In the genomic region with DNA sequence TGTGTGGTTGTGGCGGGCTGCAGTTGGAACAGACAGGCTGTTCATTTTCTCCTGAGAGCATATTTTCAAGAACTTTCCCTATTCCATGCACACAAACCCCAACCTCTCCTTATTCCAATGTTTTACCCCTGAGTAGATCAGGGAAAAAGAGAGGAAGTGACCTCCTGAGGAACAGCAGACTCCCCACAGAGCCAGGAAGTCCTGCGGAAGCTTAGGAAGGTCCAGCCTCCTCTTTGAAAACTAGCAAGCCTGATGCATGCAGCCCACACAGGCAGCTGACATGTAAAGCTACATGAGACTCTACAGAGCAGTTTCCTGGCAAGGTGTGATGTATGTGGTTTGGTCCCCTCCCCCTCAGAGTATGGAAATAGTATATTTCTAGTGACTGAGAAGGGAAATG, we compare ENCODE assay signal across 24 mouse cellular contexts.
A peak's percentile ranks its signal among the peaks of the same experiment; 100 is the strongest.
DNase-seq lines count a peak whose midpoint lies in the region; ATAC-seq and TF ChIP-seq lines count a peak whose summit lies in the region.
"Had no signal": no experiment of that assay in that cellular context is flagged by ENCODE, and none has a peak within 500 bp of the region (broad histone marks: within the 10 kb centered on the region; RNA-seq: fewer than 3 reads in every experiment).

No protein-coding gene starts in this region.

- intact Hi-C loops in heart, adult 2 months (cut with DNase I): no loop called here

- no peaks in the 10 kb centered on the region for H3K27me3 ChIP-seq in heart, adult 2 months (ENCODE audit: control insufficient read depth, insufficient read depth, low read length)
- no peaks in the 10 kb centered on the region for H3K27me3 ChIP-seq in kidney, embryonic 16.5 days (ENCODE audit: insufficient read depth, low read length)
- H3K27me3 ChIP-seq: embryonic facial prominence, embryonic 12.5 days; forebrain, embryonic 12.5 days; forebrain, embryonic 15.5 days; hindbrain, embryonic 12.5 days; intestine, embryonic 15.5 days had no signal

- TF ChIP-seq POLR2A in heart, adult 2 months (IDR thresholded peaks at IDR 0.05; ENCODE audit: insufficient read depth, low read depth, low read length): no peak

- 50% methylated on average over 2 of the region's 2 CpGs for whole genome bisulfite sequencing in heart, adult 2 months
- WGBS in kidney, embryonic 16.5 days: 73% methylated on average over 2 of the region's 2 CpGs

- H3K36me3 ChIP-seq in heart, adult 2 months (ENCODE audit: control insufficient read depth, insufficient read depth, low read length): no peaks in the 10 kb centered on the region
- H3K36me3 ChIP-seq in kidney, embryonic 16.5 days (ENCODE audit: insufficient read depth, low read length): no peaks in the 10 kb centered on the region
- H3K36me3 ChIP-seq: embryonic facial prominence, embryonic 12.5 days; forebrain, embryonic 12.5 days; forebrain, embryonic 15.5 days; hindbrain, embryonic 12.5 days; intestine, embryonic 15.5 days had no signal

- H3K4me3 ChIP-seq in heart, adult 2 months: no peak overlapping the region
- no peak overlapping the region for H3K4me3 ChIP-seq in kidney, embryonic 16.5 days (ENCODE audit: low read length)
- H3K4me3 ChIP-seq in brown adipose tissue, adult 24 weeks (ENCODE audit: insufficient read depth, low read depth, low read length): no peak overlapping the region
- H3K4me3 ChIP-seq: embryonic facial prominence, embryonic 12.5 days; erythroblast, embryonic 14.5 days; forebrain, embryonic 12.5 days; forebrain, embryonic 15.5 days; hindbrain, embryonic 12.5 days; intestine, embryonic 15.5 days had no signal

- TF ChIP-seq CTCF in heart, adult 2 months (IDR thresholded peaks at IDR 0.05): no peak

- peak overlapping the region; percentile 20 for H3K27ac ChIP-seq in heart, adult 2 months
- H3K27ac ChIP-seq in kidney, embryonic 16.5 days (ENCODE audit: low read length): no peak overlapping the region
- H3K27ac ChIP-seq in brown adipose tissue, adult 24 weeks (replicated peaks; ENCODE audit: low read depth, low read length): 0 out of 2 replicates have a peak overlapping the region, but pooled peaks have one; percentile 1
- H3K27ac ChIP-seq: embryonic facial prominence, embryonic 12.5 days; forebrain, embryonic 12.5 days; forebrain, embryonic 15.5 days; hindbrain, embryonic 12.5 days; intestine, embryonic 15.5 days had no signal

- H3K9ac ChIP-seq in heart, adult 2 months (ENCODE audit: low read depth, low read length): no peak overlapping the region
- H3K9ac ChIP-seq in kidney, embryonic 16.5 days (replicated peaks; ENCODE audit: low read length): no peak overlapping the region
- H3K9ac ChIP-seq: embryonic facial prominence, embryonic 12.5 days; forebrain, embryonic 12.5 days; forebrain, embryonic 15.5 days; hindbrain, embryonic 12.5 days; intestine, embryonic 15.5 days had no signal

- peak; percentile 10 for DNase-seq in embryo, embryonic 11 days
- no peak for DNase-seq in embryo, embryonic 10 days (ENCODE audit: low spot score)
- no peak for DNase-seq in heart, adult 2 months
- DNase-seq in heart, postnatal 4 days: no peak
- no peak for DNase-seq in kidney, adult 8-10 months
- no peak for DNase-seq in layer of hippocampus, postnatal 25 days (ENCODE audit: extremely low spot score in 1 of 2, low spot score in 1 of 2)
- DNase-seq: adrenal gland, adult 8-10 months; adrenal gland, postnatal 25 days; cerebellum, adult 18-20 months; cerebellum, adult 9-10 months; cerebellum, postnatal 14 days; gastrocnemius, postnatal 25 days; kidney, adult 11 months had no signal

- peaks cover 2% of the 10 kb centered on the region for H3K4me1 ChIP-seq in heart, adult 2 months (ENCODE audit: control insufficient read depth, insufficient read depth, low read length)
- H3K4me1 ChIP-seq in kidney, embryonic 16.5 days (ENCODE audit: insufficient read depth, low read length): no peaks in the 10 kb centered on the region
- H3K4me1 ChIP-seq in brown adipose tissue, adult 24 weeks (ENCODE audit: control insufficient read depth, insufficient read depth, insufficient read length, low read length): peaks cover 4% of the 10 kb centered on the region; the same call in 1 of the 2 replicates
- H3K4me1 ChIP-seq: embryonic facial prominence, embryonic 12.5 days; forebrain, embryonic 12.5 days; forebrain, embryonic 15.5 days; hindbrain, embryonic 12.5 days; intestine, embryonic 15.5 days had no signal

- no peak overlapping the region for H3K4me2 ChIP-seq in kidney, embryonic 16.5 days (replicated peaks; ENCODE audit: low read depth, low read length)
- H3K4me2 ChIP-seq: embryonic facial prominence, embryonic 12.5 days; forebrain, embryonic 12.5 days; forebrain, embryonic 15.5 days; heart, embryonic 11.5 days; hindbrain, embryonic 12.5 days; intestine, embryonic 15.5 days had no signal

- no peaks in the 10 kb centered on the region for H3K9me3 ChIP-seq in kidney, embryonic 16.5 days (ENCODE audit: low read length)
- H3K9me3 ChIP-seq: embryonic facial prominence, embryonic 12.5 days; forebrain, embryonic 12.5 days; forebrain, embryonic 15.5 days; hindbrain, embryonic 12.5 days; intestine, embryonic 15.5 days had no signal

- ATAC-seq in kidney, embryonic 16.5 days (ENCODE audit: low FRiP score, low TSS enrichment): 0 out of 2 replicates have a peak, but pooled peaks have one; percentile 42
- ATAC-seq: activated CD4-positive, CD25-positive, alpha-beta regulatory T cell, adult 4 months; forebrain, embryonic 15.5 days; hindbrain, embryonic 16.5 days; intestine, embryonic 15.5 days had no signal

- no peak for TF ChIP-seq EP300 in heart, adult 2 months (IDR thresholded peaks at IDR 0.05; ENCODE audit: insufficient read depth, low read depth, low read length)

- H3K79me2 ChIP-seq in heart, adult 2 months (replicated peaks; ENCODE audit: control insufficient read depth, insufficient read depth, low read length): no peaks in the 10 kb centered on the region
